Mouse (Mus musculus) neural tube, embryonic 14.5 days (tissue): ENCODE data around the gene E330034G19Rik. TPM values are rescaled to one million over a fixed set of nuclear protein-coding genes. Genes with fewer than 3 reads are reported as not detected.

Source experiments
- ATAC-seq: fragments of 200-750 bp; cut with Nextera tagmentation; 2 replicates; pipeline ENCODE4 v1.8.0; 2017; ENCODE audit warnings: low read depth, mild to moderate bottlenecking, moderate TSS enrichment, moderate library complexity
- H3K27ac ChIP-seq: fragments of 300-500 bp; sonication (generic); 2 replicates; pipeline ENCODE4 v1.5.1; 2014; ENCODE audit warnings: low read depth, mild to moderate bottlenecking, control low read depth, low read length, moderate library complexity, mixed read lengths
- H3K27me3 ChIP-seq: fragments of 300-500 bp; sonication (generic); 2 replicates; pipeline ENCODE4 v1.6.1; 2014; ENCODE audit warnings: low read length; ENCODE audit not compliant: control insufficient read depth, insufficient read depth
- H3K36me3 ChIP-seq: fragments of 300-500 bp; sonication (generic); 2 replicates; pipeline ENCODE4 v1.6.1; 2014; ENCODE audit warnings: low read length, mixed read lengths; ENCODE audit not compliant: control insufficient read depth, insufficient read depth
- H3K4me1 ChIP-seq: fragments of 300-500 bp; sonication (generic); 2 replicates; pipeline ENCODE4 v1.6.1; 2014; ENCODE audit warnings: low read length; ENCODE audit not compliant: control insufficient read depth, insufficient read depth
- H3K4me2 ChIP-seq: fragments of 300-500 bp; sonication (generic); 2 replicates; pipeline ENCODE4 v1.6.1; 2014; ENCODE audit warnings: mild to moderate bottlenecking, low read depth, low read length, control low read depth
- H3K4me3 ChIP-seq: fragments of 300-500 bp; sonication (generic); 2 replicates; pipeline ENCODE4 v1.5.1; 2014; ENCODE audit warnings: low read depth, low read length, control low read depth, mixed read lengths
- H3K9ac ChIP-seq: fragments of 300-500 bp; sonication (generic); replicated peaks from 2 replicates; pipeline ENCODE4 v1.6.1; 2014; ENCODE audit warnings: low read depth, mild to moderate bottlenecking, control low read depth, low read length, mixed read lengths
- H3K9me3 ChIP-seq: fragments of 300-500 bp; sonication (generic); 2 replicates; pipeline ENCODE4 v1.6.1; 2016; ENCODE audit warnings: low read length; ENCODE audit not compliant: control insufficient read depth
- whole genome bisulfite sequencing: fragments of 180-500 bp; shearing (Covaris S2); extraction: QIAGEN DNeasy Blood & Tissue Kit; methylation state at CpG from one replicate; pipeline ENCODE4 v1.1.7; 2014; 5-methylcytosine and 5-hydroxymethylcytosine counted together
- polyA plus RNA-seq: library from polyadenylated mRNA; unstranded; fragments of >200 nt; fragmentation: Nextera tagmentation; extraction: Ambion mirVana; gene quantifications from 2 replicates; pipeline ENCODE4 v1.2.1, GENCODE M21; 2014

The E330034G19Rik gene
- 0.19 TPM in 1 of 2 replicates, not detected in the other for polyA plus RNA-seq

DNA sequence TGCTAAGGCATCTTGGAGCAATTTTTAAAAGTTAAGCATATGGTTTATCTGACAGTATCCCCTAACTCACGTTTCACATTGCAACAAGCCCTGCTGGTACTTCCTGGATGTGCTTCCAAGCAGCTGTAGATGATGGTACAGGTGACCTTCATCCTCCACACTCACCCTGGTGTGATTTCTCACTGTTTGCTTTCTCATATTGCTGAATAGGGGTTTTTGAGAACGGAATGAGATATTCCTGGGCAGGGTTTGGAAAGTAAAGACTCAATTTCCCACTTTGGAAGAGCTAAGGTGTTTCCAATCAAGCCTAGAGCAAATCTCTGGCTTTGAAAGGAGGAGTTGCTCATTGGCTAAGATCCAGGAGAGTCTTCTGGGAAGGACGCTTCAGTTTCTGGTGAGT lies at the start of gene E330034G19Rik:
Gene E330034G19Rik (plus strand): TSS at position 301 of the 400 bp plus-strand sequence.
- 61% methylated on average over 3 of the region's 3 CpGs for WGBS
- H3K27ac ChIP-seq: no peak within 1 kb of the TSS
- no peaks in the 10 kb centered on the region for H3K27me3 ChIP-seq
- H3K4me1 ChIP-seq: no peaks in the 10 kb centered on the region
- no peak within 1 kb of the TSS for H3K4me3 ChIP-seq
- H3K9ac ChIP-seq: no peak within 1 kb of the TSS
- H3K9me3 ChIP-seq: no peaks in the 10 kb centered on the region
- H3K36me3 ChIP-seq: no peaks in the 10 kb centered on the region
- no peak within 1 kb of the TSS for H3K4me2 ChIP-seq
- ATAC-seq: no peak

DNA sequence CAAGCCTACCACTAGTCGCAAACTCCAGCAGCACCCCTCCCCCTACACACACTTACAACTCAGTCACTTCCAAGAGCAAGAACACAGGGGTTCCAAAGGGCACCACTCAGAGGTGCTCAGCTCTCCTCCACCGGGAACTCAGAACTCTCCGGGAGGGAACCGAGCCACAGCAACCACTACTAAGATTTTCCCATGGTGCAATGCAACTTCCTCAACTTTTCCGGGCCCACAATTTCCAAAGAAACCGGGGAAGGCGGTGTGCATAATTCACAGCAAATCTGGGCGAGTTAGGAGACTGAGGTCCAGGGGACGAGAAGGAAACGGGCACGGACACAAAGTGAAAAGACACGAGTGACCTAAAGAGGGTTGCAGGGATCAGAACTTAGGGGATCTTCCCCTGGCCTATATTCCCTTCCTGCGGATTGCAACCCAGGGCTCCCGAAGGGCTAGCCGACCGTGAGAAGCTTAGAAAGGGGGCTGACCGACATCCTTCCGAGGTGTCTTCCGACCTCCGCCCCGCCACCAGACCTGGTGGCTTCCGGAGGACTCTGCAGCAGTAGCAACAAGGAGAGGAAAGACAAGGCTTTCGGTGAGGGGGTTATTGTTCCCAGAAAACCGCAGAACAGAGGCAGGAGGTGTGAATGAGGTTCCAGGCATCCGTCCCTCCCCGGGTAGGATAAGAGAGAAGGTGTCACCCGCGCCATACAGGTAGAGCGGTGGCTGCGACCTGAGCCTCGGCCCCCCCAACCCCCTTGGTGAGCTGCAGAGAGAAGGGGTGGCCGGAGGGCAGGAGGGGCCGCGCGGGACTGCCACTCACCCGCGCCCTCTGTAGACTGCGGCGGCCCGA lies 48.5 kb upstream of the E330034G19Rik start:
- under 1% methylated on average over 40 of the region's 40 CpGs for WGBS

DNA sequence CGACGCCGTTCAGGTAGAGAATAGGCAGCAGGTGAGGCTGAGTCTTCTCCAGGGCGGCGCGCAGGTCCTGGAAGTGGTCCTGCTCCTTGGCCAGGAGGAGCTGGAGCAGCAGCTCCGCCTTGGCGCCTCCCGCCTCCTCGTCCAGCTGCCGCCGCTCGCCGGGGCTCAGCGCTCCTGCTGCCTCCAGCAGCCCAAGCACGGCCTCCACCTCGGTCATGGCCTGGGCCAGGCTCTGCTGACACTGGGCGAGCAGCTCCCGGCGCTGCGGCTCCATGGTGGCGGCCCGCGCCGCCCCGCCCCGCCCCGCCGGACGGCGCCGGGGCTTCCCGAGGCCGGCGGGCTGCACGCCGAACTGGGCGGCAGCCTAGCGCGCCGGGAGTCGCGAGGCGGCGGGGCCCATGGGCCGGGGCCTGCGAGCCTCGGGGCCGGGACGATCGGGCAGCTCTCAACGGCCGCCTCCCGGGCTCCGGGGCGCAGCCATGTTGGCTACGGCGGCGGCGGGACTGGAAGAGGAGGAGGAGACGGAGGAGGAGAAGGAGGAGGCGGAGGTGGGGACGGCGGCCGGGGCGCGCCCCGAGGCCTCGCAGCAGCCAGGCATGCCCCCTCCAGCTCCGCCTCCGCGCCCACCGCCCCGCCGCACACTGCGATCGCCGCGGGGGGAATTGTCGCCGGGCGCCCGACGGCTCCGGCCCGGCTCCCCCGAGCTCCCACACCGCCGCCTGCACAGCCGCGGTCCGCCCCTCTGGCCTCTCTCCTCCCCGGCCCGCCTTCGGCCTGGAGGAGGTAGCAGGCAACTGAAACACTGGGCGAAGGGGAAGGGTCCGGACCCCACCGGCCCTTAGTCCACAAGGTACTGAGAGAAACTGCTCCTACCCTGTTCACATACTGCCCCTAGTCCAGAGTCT lies 47.6 kb upstream of the E330034G19Rik start, which contains the start of gene Dlg5:
Gene Dlg5 (minus strand): TSS at position 744 of the 905 bp plus-strand sequence.
- H3K4me1 ChIP-seq: peaks cover 4% of the 10 kb centered on the region; the same call in 1 of the 2 replicates
- peak within 1 kb of the TSS; percentile 97 for H3K9ac ChIP-seq
- 0 out of 2 replicates have a peak, but pooled peaks cover 2% of the 10 kb centered on the region for H3K36me3 ChIP-seq
- peak within 1 kb of the TSS; percentile 86 for H3K4me2 ChIP-seq
- under 1% methylated on average over 68 of the region's 98 CpGs for WGBS
- ATAC-seq: peak; percentile 87
- H3K4me3 ChIP-seq: peak within 1 kb of the TSS; percentile 80
- no peaks in the 10 kb centered on the region for H3K9me3 ChIP-seq
- H3K27ac ChIP-seq: peak within 1 kb of the TSS; percentile 91
- no peaks in the 10 kb centered on the region for H3K27me3 ChIP-seq

More for the DNA sequence above, 48.5 kb upstream of the E330034G19Rik start:
- H3K9me3 ChIP-seq: no peaks in the 10 kb centered on the region
- H3K4me3 ChIP-seq: peak overlapping the region; percentile 80
- no peaks in the 10 kb centered on the region for H3K27me3 ChIP-seq
- H3K9ac ChIP-seq: peak overlapping the region; percentile 97
- peaks cover 4% of the 10 kb centered on the region; the same call in 1 of the 2 replicates for H3K4me1 ChIP-seq
- 0 out of 2 replicates have a peak, but pooled peaks cover 2% of the 10 kb centered on the region for H3K36me3 ChIP-seq
- H3K4me2 ChIP-seq: peak overlapping the region; percentile 86
- no peak; the same call in 1 of the 2 replicates for ATAC-seq
- peak overlapping the region; percentile 91 for H3K27ac ChIP-seq

DNA sequence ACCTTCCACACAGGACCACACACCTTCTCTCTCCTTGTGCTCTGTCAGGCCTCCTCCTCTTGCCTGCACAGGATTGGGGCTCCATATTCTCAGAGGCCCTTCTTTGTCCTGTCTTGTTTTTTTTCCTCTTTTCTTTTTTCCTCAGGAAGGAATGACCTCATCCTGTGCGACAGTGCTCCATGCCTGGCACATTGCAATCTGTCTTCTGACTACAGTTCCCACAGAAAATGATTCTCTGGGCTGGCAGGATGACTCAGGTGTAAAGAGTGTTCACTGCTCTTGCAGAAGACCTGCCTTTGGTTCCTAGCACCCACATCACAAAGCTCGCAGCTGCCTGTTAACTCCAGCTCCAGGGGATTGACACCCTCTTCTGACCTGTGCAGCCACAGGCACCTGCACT lies 43.1 kb upstream of the E330034G19Rik start:
- Histone ChIP-seq H3K4me1 (no peaks in the 10 kb centered on the region), H3K27me3 (no peaks in the 10 kb centered on the region), H3K36me3 (no peaks in the 10 kb centered on the region), H3K27ac (no peak overlapping the region), H3K4me2 (no peak overlapping the region), H3K4me3 (no peak overlapping the region), H3K9ac (no peak overlapping the region), H3K9me3 (no peaks in the 10 kb centered on the region)
- ATAC-seq: no peak
- WGBS: 64% methylated on average over 2 of the region's 2 CpGs

DNA sequence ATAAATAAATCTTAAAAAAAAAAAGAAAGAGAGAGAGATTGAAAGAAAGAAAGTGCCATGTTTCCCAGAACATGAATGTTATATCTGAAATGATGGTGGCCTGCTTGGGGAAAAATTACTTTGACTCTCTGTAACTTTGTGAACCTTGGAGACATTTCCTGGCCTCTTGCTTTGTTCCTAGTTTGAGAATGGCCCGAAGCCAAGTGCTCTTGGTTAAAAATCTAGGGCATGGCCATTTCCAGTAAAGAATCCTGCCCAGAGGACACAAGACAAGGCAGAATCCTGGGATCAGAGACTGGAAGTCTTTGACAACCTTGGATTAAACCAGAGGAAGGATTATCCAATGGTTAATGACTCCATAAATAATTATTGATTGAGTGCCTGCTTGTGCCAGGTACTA lies 41.7 kb upstream of the E330034G19Rik start:
- no peak overlapping the region for H3K4me3 ChIP-seq
- ATAC-seq: no peak
- WGBS: 92% methylated on average over 1 of the region's 1 CpGs
- H3K27ac ChIP-seq: no peak overlapping the region
- H3K27me3 ChIP-seq: no peaks in the 10 kb centered on the region
- H3K9me3 ChIP-seq: no peaks in the 10 kb centered on the region
- no peak overlapping the region for H3K4me2 ChIP-seq
- H3K36me3 ChIP-seq: no peaks in the 10 kb centered on the region
- no peaks in the 10 kb centered on the region for H3K4me1 ChIP-seq
- H3K9ac ChIP-seq: no peak overlapping the region

DNA sequence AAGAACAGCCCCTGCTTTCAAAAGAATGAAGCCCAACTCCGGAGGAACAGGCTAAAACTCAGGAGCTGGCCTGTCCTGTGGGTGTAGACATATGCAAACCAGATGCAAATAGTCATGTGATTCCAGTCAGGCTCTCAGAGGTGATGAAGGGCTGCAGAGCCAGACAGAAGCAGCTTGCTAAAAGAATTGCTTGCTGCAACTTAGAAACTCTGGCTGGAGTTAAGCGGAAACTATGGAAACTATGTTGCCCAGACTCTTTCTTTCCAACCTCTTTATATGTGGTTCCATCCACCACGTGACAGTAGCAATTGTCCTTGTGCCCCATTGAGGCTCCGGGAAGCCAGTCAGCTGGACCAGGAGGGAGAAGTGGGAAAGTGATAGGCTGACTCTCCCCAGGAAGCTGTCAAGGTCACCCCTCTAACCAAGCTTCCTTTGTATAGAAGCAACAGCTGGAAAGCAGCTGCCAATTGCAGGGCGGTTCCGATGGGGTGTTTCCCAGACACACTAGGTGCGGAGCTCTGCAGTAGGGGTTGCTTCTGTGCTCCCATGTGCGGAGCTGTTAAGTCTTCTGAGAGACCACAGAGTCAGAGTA lies 39.3 kb upstream of the E330034G19Rik start:
- no peaks in the 10 kb centered on the region for H3K9me3 ChIP-seq
- ATAC-seq: peak; percentile 66; the same call in 1 of the 2 replicates
- no peak overlapping the region for H3K4me2 ChIP-seq
- no peaks in the 10 kb centered on the region for H3K36me3 ChIP-seq
- no peaks in the 10 kb centered on the region for H3K4me1 ChIP-seq
- no peak overlapping the region for H3K9ac ChIP-seq
- no peak overlapping the region for H3K4me3 ChIP-seq
- H3K27ac ChIP-seq: peak overlapping the region; percentile 41; the same call in 1 of the 2 replicates
- H3K27me3 ChIP-seq: no peaks in the 10 kb centered on the region
- WGBS: 8% methylated on average over 8 of the region's 8 CpGs

DNA sequence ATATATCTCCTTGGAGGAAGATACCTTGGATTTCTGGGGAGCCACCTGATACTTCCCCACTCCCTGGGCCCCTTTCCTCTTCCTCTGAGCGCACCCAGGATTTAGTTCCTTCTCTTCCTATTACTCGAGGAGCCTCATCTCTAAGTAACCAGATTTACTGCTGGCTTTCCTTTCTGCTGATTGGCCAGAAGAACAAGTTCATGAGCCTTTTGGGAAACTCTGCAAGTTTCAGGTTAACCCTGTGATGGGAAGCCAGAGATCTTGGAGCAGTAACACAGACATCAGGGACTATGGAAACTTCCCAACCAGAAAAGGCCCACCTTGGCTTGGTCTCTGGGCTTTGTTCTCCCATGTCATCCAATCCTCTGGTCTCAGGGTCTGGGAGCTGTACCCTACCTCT lies 37.1 kb upstream of the E330034G19Rik start:
- WGBS: 58% methylated on average over 2 of the region's 2 CpGs

DNA sequence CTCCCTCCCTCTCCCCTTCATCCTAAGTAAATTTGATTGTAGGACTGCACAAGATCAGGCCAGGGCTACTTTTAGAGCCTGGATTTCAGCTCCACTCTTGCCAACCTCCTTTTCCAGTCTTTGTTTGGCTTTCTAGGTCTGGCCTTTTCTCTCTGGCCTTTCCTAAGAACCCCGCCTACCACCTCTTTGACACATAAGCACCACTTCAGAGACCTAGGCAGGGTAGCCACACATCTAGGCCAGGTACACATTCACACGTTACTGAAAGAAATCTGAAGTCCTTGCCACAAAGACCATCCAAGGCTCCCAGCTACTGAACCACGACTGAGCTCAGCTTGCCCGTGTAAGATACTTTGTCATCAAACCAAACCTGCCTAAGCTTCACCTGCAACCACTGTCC lies 32.6 kb upstream of the E330034G19Rik start:
- H3K4me2 ChIP-seq: no peak overlapping the region
- no peak overlapping the region for H3K9ac ChIP-seq
- WGBS: 78% methylated on average over 4 of the region's 4 CpGs
- ATAC-seq: no peak
- no peak overlapping the region for H3K4me3 ChIP-seq
- H3K9me3 ChIP-seq: no peaks in the 10 kb centered on the region
- no peaks in the 10 kb centered on the region for H3K36me3 ChIP-seq
- no peaks in the 10 kb centered on the region for H3K27me3 ChIP-seq
- H3K27ac ChIP-seq: no peak overlapping the region
- peaks cover 14% of the 10 kb centered on the region; the same call in 1 of the 2 replicates for H3K4me1 ChIP-seq

More for the DNA sequence above, 37.1 kb upstream of the E330034G19Rik start:
- Histone ChIP-seq H3K27me3 (no peaks in the 10 kb centered on the region), H3K27ac (no peak overlapping the region), H3K4me3 (no peak overlapping the region), H3K9me3 (no peaks in the 10 kb centered on the region), H3K36me3 (no peaks in the 10 kb centered on the region), H3K9ac (no peak overlapping the region), H3K4me1 (no peaks in the 10 kb centered on the region), H3K4me2 (no peak overlapping the region)
- no peak for ATAC-seq
